Mouse (Mus musculus): Measurements from ENCODE around the gene Cabp4.

DNA sequence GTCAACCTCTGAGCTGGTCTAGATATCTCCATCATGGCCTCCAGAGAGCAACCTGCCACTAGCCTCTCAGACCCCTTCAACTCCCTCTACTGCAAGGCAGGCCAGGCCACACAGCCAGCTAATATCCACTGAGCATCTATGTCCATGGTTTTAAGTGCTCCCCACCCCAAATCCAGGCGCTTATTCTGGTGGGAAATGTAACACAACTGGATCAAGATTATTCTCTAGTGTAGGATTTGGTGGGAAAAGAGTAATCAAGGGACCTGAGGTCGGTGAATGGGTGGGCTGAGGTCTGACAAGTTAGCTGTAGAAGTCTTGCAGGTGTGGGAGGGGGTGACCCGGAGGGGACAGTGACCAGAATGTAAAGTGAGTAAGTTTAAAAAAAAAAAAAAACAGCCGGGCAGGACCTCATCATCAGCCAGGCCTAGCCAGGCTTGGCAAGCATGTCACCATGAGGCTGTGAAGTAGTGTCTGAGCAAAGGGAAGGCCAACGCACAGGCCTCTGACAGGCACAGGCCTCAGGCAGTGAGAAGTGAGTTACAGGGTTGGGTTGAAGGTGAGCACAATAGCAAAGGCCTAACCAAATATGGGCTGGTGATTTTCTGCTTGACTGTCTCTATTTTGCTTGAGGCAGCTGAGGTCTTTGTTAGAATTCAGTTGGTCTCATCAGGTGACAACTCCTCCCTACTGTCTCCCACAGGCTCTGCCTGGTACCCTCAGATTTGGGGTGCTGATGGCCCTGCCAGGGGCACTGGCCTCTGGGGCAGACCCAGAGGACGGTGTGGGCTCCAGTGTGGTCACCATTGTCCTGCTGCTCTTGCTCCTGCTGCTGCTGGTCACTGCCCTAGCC lies 11.6 kb upstream of the Cabp4 start:
- TF ChIP-seq TAL1 (IDR thresholded peaks at IDR 0.05; ENCODE audit: low read length): no peak
- TF ChIP-seq GATA1 (IDR thresholded peaks at IDR 0.05; ENCODE audit: low read length): no peak
